Mouse (Mus musculus) myocyte (in vitro differentiated cells): ENCODE results near the gene Aacs. TPM values are rescaled to one million over a fixed set of nuclear protein-coding genes. Genes with fewer than 3 reads are reported as not detected.

ENCODE experiments used
- H3K27me3 ChIP-seq: one replicate; pipeline ENCODE4 v1.6.1; 2011; ENCODE audit not compliant: control insufficient read depth, insufficient read depth, insufficient read length
- H3K36me3 ChIP-seq: one replicate; pipeline ENCODE4 v1.6.1; 2011; ENCODE audit not compliant: control insufficient read depth, insufficient read depth
- H3K4me2 ChIP-seq: one replicate; pipeline ENCODE4 v1.6.1; 2011; ENCODE audit warnings: low read depth, control low read depth
- H3K4me3 ChIP-seq: one replicate; pipeline ENCODE4 v1.5.1; 2011; ENCODE audit warnings: mild to moderate bottlenecking, control low read depth, moderate library complexity
- H3K79me2 ChIP-seq: one replicate; pipeline ENCODE4 v1.6.1; 2011; ENCODE audit not compliant: control insufficient read depth, insufficient read depth
- H3ac ChIP-seq: one replicate; pipeline ENCODE4 v1.6.1; 2011; ENCODE audit not compliant: control insufficient read depth, insufficient read length
- CEBPB ChIP-seq: IDR thresholded peaks from 2 replicates; pipeline ENCODE4 v1.6.1; 2011; ENCODE audit warnings: mild to moderate bottlenecking, moderate library complexity; ENCODE audit not compliant: poor library complexity, insufficient read depth, severe bottlenecking
- E2F4 ChIP-seq: IDR thresholded peaks from one replicate; pipeline ENCODE4 v1.6.1; 2011; ENCODE audit warnings: mild to moderate bottlenecking, control low read depth, moderate library complexity; ENCODE audit not compliant: insufficient read depth
- MAX ChIP-seq: IDR thresholded peaks from one replicate; pipeline ENCODE4 v1.6.1; 2011; ENCODE audit warnings: low read depth, mild to moderate bottlenecking, control low read depth
- MYOD1 ChIP-seq, 3 experiments: IDR thresholded peaks; one replicate each; pipeline ENCODE4 v1.6.1; 2011; ENCODE audit warnings: control low read depth in 2 of 3, low read depth in 2 of 3, mild to moderate bottlenecking in 2 of 3, moderate library complexity in 1 of 3; ENCODE audit not compliant: insufficient read length in 2 of 3, control insufficient read depth in 1 of 3
- MYOG ChIP-seq, 3 experiments: IDR thresholded peaks; one replicate each; pipeline ENCODE4 v1.6.1; 2011; ENCODE audit warnings: control low read depth in 2 of 3, low read depth in 2 of 3, mild to moderate bottlenecking in 2 of 3; ENCODE audit not compliant: insufficient read length in 2 of 3, control insufficient read depth in 1 of 3, insufficient read depth in 1 of 3
- POLR2A ChIP-seq: IDR thresholded peaks from one replicate; pipeline ENCODE4 v1.6.1; 2011; ENCODE audit warnings: low read depth, mild to moderate bottlenecking, control low read depth, moderate library complexity; ENCODE audit not compliant: insufficient read length
- POLR2AphosphoS2 ChIP-seq: IDR thresholded peaks from one replicate; pipeline ENCODE4 v1.6.1; 2011; ENCODE audit warnings: low read depth, control low read depth; ENCODE audit not compliant: insufficient read length
- REST ChIP-seq: IDR thresholded peaks from one replicate; pipeline ENCODE4 v1.6.1; 2011; ENCODE audit warnings: mild to moderate bottlenecking, control low read depth, moderate library complexity; ENCODE audit not compliant: insufficient read depth, insufficient read length
- SRF ChIP-seq: IDR thresholded peaks from one replicate; pipeline ENCODE4 v1.6.1; 2011; ENCODE audit warnings: low read depth; ENCODE audit not compliant: control insufficient read depth, insufficient read length
- TCF12 ChIP-seq: IDR thresholded peaks from one replicate; pipeline ENCODE4 v1.6.1; 2011; ENCODE audit warnings: mild to moderate bottlenecking, control low read depth; ENCODE audit not compliant: poor library complexity, insufficient read depth, severe bottlenecking
- TCF3 ChIP-seq: IDR thresholded peaks from one replicate; pipeline ENCODE4 v1.6.1; 2011; ENCODE audit warnings: low read depth, control low read depth; ENCODE audit not compliant: insufficient read length
- USF1 ChIP-seq: IDR thresholded peaks from one replicate; pipeline ENCODE4 v1.6.1; 2011; ENCODE audit warnings: low read depth, mild to moderate bottlenecking, control low read depth, moderate library complexity
- polyA plus RNA-seq: library from polyadenylated mRNA; unstranded; fragments of >200 nt; fragmentation: generic; extraction: Trizol; gene quantifications from one replicate; pipeline ENCODE4 v1.2.1, GENCODE M21; 2012; ENCODE audit warnings: missing spikeins

The Aacs gene
- polyA plus RNA-seq, 1 experiment: 70.7 TPM

- TF ChIP-seq MYOD1 (IDR thresholded peaks at IDR 0.05; ENCODE audit: control insufficient read depth in 1 of 3, insufficient read length in 2 of 3, low read depth in 2 of 3) (no peak), SRF (no peak), POLR2AphosphoS2 (no peak), TCF12 (no peak), MAX (no peak), REST (no peak), TCF3 (no peak), CEBPB (no peak), USF1 (no peak), POLR2A (no peak), MYOG (IDR thresholded peaks at IDR 0.05; ENCODE audit: control insufficient read depth in 1 of 3, insufficient read depth in 1 of 3, insufficient read length in 2 of 3, low read depth in 2 of 3) (no peak), E2F4 (no peak)
- H3K4me2 ChIP-seq: no peak overlapping the region
- H3ac ChIP-seq: no peak overlapping the region
- H3K27me3 ChIP-seq: no peaks in the 10 kb centered on the region
- peaks cover 33% of the 10 kb centered on the region for H3K79me2 ChIP-seq
- H3K4me3 ChIP-seq: no peak overlapping the region
- no peaks in the 10 kb centered on the region for H3K36me3 ChIP-seq
Observed at GRCm38 (mm10) chr5:125443915-125444314, 31.7 kb upstream of the Aacs start.

GRCm38 (mm10) chr5:125444554-125444953, 31.1 kb upstream of the Aacs start:
- Histone ChIP-seq H3K27me3 (no peaks in the 10 kb centered on the region), H3K79me2 (peaks cover 34% of the 10 kb centered on the region), H3K4me2 (no peak overlapping the region), H3ac (no peak overlapping the region), H3K4me3 (no peak overlapping the region), H3K36me3 (no peaks in the 10 kb centered on the region)
- TF ChIP-seq TCF12 (no peak), POLR2A (no peak), TCF3 (no peak), SRF (no peak), MYOD1 (IDR thresholded peaks at IDR 0.05; ENCODE audit: control insufficient read depth in 1 of 3, insufficient read length in 2 of 3, low read depth in 2 of 3) (no peak), CEBPB (no peak), MYOG (IDR thresholded peaks at IDR 0.05; ENCODE audit: control insufficient read depth in 1 of 3, insufficient read depth in 1 of 3, insufficient read length in 2 of 3, low read depth in 2 of 3) (no peak), USF1 (no peak), POLR2AphosphoS2 (no peak), E2F4 (no peak), REST (no peak), MAX (no peak)

- Histone ChIP-seq H3K27me3 (no peaks in the 10 kb centered on the region), H3K79me2 (peaks cover 48% of the 10 kb centered on the region), H3K4me2 (no peak overlapping the region), H3ac (no peak overlapping the region), H3K4me3 (no peak overlapping the region), H3K36me3 (no peaks in the 10 kb centered on the region)
- no peak for TF ChIP-seq TCF3
- TF ChIP-seq USF1: no peak
- TF ChIP-seq CEBPB: no peak
- no peak for TF ChIP-seq MYOG (IDR thresholded peaks at IDR 0.05; ENCODE audit: control insufficient read depth in 1 of 3, insufficient read depth in 1 of 3, insufficient read length in 2 of 3, low read depth in 2 of 3)
- no peak for TF ChIP-seq POLR2AphosphoS2
- no peak for TF ChIP-seq MAX
- no peak for TF ChIP-seq POLR2A
- TF ChIP-seq REST: no peak
- TF ChIP-seq SRF: no peak
- no peak for TF ChIP-seq TCF12
- TF ChIP-seq MYOD1 (IDR thresholded peaks at IDR 0.05; ENCODE audit: control insufficient read depth in 1 of 3, insufficient read length in 2 of 3, low read depth in 2 of 3): no peak
- no peak for TF ChIP-seq E2F4
Observed at GRCm38 (mm10) chr5:125446344-125446743, 29.3 kb upstream of the Aacs start.

- Histone ChIP-seq H3ac (no peak overlapping the region), H3K79me2 (peaks cover 37% of the 10 kb centered on the region), H3K4me3 (no peak overlapping the region), H3K4me2 (no peak overlapping the region), H3K27me3 (no peaks in the 10 kb centered on the region), H3K36me3 (no peaks in the 10 kb centered on the region)
- no peak for TF ChIP-seq CEBPB
- TF ChIP-seq MYOD1 (IDR thresholded peaks at IDR 0.05; ENCODE audit: control insufficient read depth in 1 of 3, insufficient read length in 2 of 3, low read depth in 2 of 3): no peak
- TF ChIP-seq REST: no peak
- TF ChIP-seq TCF12: no peak
- no peak for TF ChIP-seq POLR2AphosphoS2
- TF ChIP-seq E2F4: no peak
- no peak for TF ChIP-seq USF1
- TF ChIP-seq MAX: no peak
- TF ChIP-seq TCF3: no peak
- TF ChIP-seq MYOG (IDR thresholded peaks at IDR 0.05; ENCODE audit: control insufficient read depth in 1 of 3, insufficient read depth in 1 of 3, insufficient read length in 2 of 3, low read depth in 2 of 3): no peak
- TF ChIP-seq POLR2A: no peak
- no peak for TF ChIP-seq SRF
Observed at GRCm38 (mm10) chr5:125448026-125448425, 27.6 kb upstream of the Aacs start.
